Mouse (Mus musculus) neural tube, embryonic 14.5 days (tissue): ENCODE data around the gene Tescl. TPM values are rescaled to one million over a fixed set of nuclear protein-coding genes. Genes with fewer than 3 reads are reported as not detected.

Experiments
- ATAC-seq: fragments of 200-750 bp; cut with Nextera tagmentation; 2 replicates; pipeline ENCODE4 v1.8.0; 2017; ENCODE audit warnings: low read depth, mild to moderate bottlenecking, moderate TSS enrichment, moderate library complexity
- H3K27ac ChIP-seq: fragments of 300-500 bp; sonication (generic); 2 replicates; pipeline ENCODE4 v1.5.1; 2014; ENCODE audit warnings: low read depth, mild to moderate bottlenecking, control low read depth, low read length, moderate library complexity, mixed read lengths
- H3K27me3 ChIP-seq: fragments of 300-500 bp; sonication (generic); 2 replicates; pipeline ENCODE4 v1.6.1; 2014; ENCODE audit warnings: low read length; ENCODE audit not compliant: control insufficient read depth, insufficient read depth
- H3K36me3 ChIP-seq: fragments of 300-500 bp; sonication (generic); 2 replicates; pipeline ENCODE4 v1.6.1; 2014; ENCODE audit warnings: low read length, mixed read lengths; ENCODE audit not compliant: control insufficient read depth, insufficient read depth
- H3K4me1 ChIP-seq: fragments of 300-500 bp; sonication (generic); 2 replicates; pipeline ENCODE4 v1.6.1; 2014; ENCODE audit warnings: low read length; ENCODE audit not compliant: control insufficient read depth, insufficient read depth
- H3K4me2 ChIP-seq: fragments of 300-500 bp; sonication (generic); 2 replicates; pipeline ENCODE4 v1.6.1; 2014; ENCODE audit warnings: mild to moderate bottlenecking, low read depth, low read length, control low read depth
- H3K4me3 ChIP-seq: fragments of 300-500 bp; sonication (generic); 2 replicates; pipeline ENCODE4 v1.5.1; 2014; ENCODE audit warnings: low read depth, low read length, control low read depth, mixed read lengths
- H3K9ac ChIP-seq: fragments of 300-500 bp; sonication (generic); replicated peaks from 2 replicates; pipeline ENCODE4 v1.6.1; 2014; ENCODE audit warnings: low read depth, mild to moderate bottlenecking, control low read depth, low read length, mixed read lengths
- H3K9me3 ChIP-seq: fragments of 300-500 bp; sonication (generic); 2 replicates; pipeline ENCODE4 v1.6.1; 2016; ENCODE audit warnings: low read length; ENCODE audit not compliant: control insufficient read depth
- WGBS: fragments of 180-500 bp; shearing (Covaris S2); extraction: QIAGEN DNeasy Blood & Tissue Kit; methylation state at CpG from one replicate; pipeline ENCODE4 v1.1.7; 2014; 5-methylcytosine and 5-hydroxymethylcytosine counted together
- polyA plus RNA-seq: library from polyadenylated mRNA; unstranded; fragments of >200 nt; fragmentation: Nextera tagmentation; extraction: Ambion mirVana; gene quantifications from 2 replicates; pipeline ENCODE4 v1.2.1, GENCODE M21; 2014

Tescl gene
- polyA plus RNA-seq, 1 experiment from 2014 or later: 0.99 TPM

- ATAC-seq: peak; percentile 36; the same call in 1 of the 2 replicates
- Histone ChIP-seq H3K4me2 (no peak overlapping the region), H3K4me1 (no peaks in the 10 kb centered on the region), H3K4me3 (no peak overlapping the region), H3K36me3 (no peaks in the 10 kb centered on the region), H3K9me3 (no peaks in the 10 kb centered on the region), H3K9ac (0 out of 2 replicates have a peak overlapping the region, but pooled peaks have one; percentile 7), H3K27me3 (no peaks in the 10 kb centered on the region), H3K27ac (no peak overlapping the region)
- WGBS: 82% methylated on average over 5 of the region's 5 CpGs
Measured at GRCm38 (mm10) chr7:24365258-24366014, 31.7 kb upstream of the Tescl start.

GRCm38 (mm10) chr7:24364827-24365226 is 31.1 kb upstream of the Tescl start:
- Histone ChIP-seq H3K4me3 (no peak overlapping the region), H3K36me3 (no peaks in the 10 kb centered on the region), H3K27me3 (no peaks in the 10 kb centered on the region), H3K4me1 (no peaks in the 10 kb centered on the region), H3K4me2 (no peak overlapping the region), H3K9me3 (no peaks in the 10 kb centered on the region), H3K27ac (no peak overlapping the region), H3K9ac (0 out of 2 replicates have a peak overlapping the region, but pooled peaks have one; percentile 7)
- peak; percentile 84 for ATAC-seq
- 25% methylated on average over 10 of the region's 10 CpGs for WGBS

GRCm38 (mm10) chr7:24363228-24363627 is 29.5 kb upstream of the Tescl start:
- H3K4me2 ChIP-seq: no peak overlapping the region
- 30% methylated on average over 7 of the region's 7 CpGs for WGBS
- no peaks in the 10 kb centered on the region for H3K27me3 ChIP-seq
- H3K9me3 ChIP-seq: no peaks in the 10 kb centered on the region
- ATAC-seq: no peak
- H3K36me3 ChIP-seq: no peaks in the 10 kb centered on the region
- H3K9ac ChIP-seq: no peak overlapping the region
- H3K4me1 ChIP-seq: no peaks in the 10 kb centered on the region
- no peak overlapping the region for H3K4me3 ChIP-seq
- H3K27ac ChIP-seq: no peak overlapping the region

- no peak for ATAC-seq
- 71% methylated on average over 4 of the region's 4 CpGs for WGBS
- H3K4me2 ChIP-seq: no peak overlapping the region
- no peaks in the 10 kb centered on the region for H3K9me3 ChIP-seq
- H3K4me3 ChIP-seq: no peak overlapping the region
- no peaks in the 10 kb centered on the region for H3K27me3 ChIP-seq
- H3K4me1 ChIP-seq: no peaks in the 10 kb centered on the region
- no peak overlapping the region for H3K27ac ChIP-seq
- H3K9ac ChIP-seq: no peak overlapping the region
- no peaks in the 10 kb centered on the region for H3K36me3 ChIP-seq
Measured at GRCm38 (mm10) chr7:24361001-24361400, 27.3 kb upstream of the Tescl start.

- 22% methylated on average over 9 of the region's 9 CpGs for WGBS
- no peak overlapping the region for H3K27ac ChIP-seq
Measured at GRCm38 (mm10) chr7:24359269-24359668, 25.5 kb upstream of the Tescl start.

GRCm38 (mm10) chr7:24357899-24358298 is 24.2 kb upstream of the Tescl start:
- WGBS: 54% methylated on average over 4 of the region's 4 CpGs
- H3K4me1 ChIP-seq: no peaks in the 10 kb centered on the region
- no peak overlapping the region for H3K4me3 ChIP-seq
- no peak for ATAC-seq
- no peaks in the 10 kb centered on the region for H3K27me3 ChIP-seq
- no peaks in the 10 kb centered on the region for H3K36me3 ChIP-seq
- no peak overlapping the region for H3K9ac ChIP-seq
- no peak overlapping the region for H3K4me2 ChIP-seq
- H3K9me3 ChIP-seq: no peaks in the 10 kb centered on the region
- H3K27ac ChIP-seq: no peak overlapping the region

More at GRCm38 (mm10) chr7:24359269-24359668, 25.5 kb upstream of the Tescl start:
- Histone ChIP-seq H3K4me2 (no peak overlapping the region), H3K4me1 (no peaks in the 10 kb centered on the region), H3K9ac (no peak overlapping the region), H3K9me3 (no peaks in the 10 kb centered on the region), H3K4me3 (no peak overlapping the region), H3K36me3 (no peaks in the 10 kb centered on the region), H3K27me3 (no peaks in the 10 kb centered on the region)
- ATAC-seq: no peak

GRCm38 (mm10) chr7:24356081-24356480 is 22.3 kb upstream of the Tescl start:
- no peak for ATAC-seq
- H3K4me2 ChIP-seq: no peak overlapping the region
- no peaks in the 10 kb centered on the region for H3K9me3 ChIP-seq
- no peaks in the 10 kb centered on the region for H3K36me3 ChIP-seq
- H3K27me3 ChIP-seq: no peaks in the 10 kb centered on the region
- H3K4me1 ChIP-seq: no peaks in the 10 kb centered on the region
- H3K4me3 ChIP-seq: no peak overlapping the region
- H3K27ac ChIP-seq: no peak overlapping the region
- no peak overlapping the region for H3K9ac ChIP-seq
- WGBS: 87% methylated on average over 10 of the region's 10 CpGs

GRCm38 (mm10) chr7:24355646-24356045 is 21.9 kb upstream of the Tescl start:
- Histone ChIP-seq H3K9ac (no peak overlapping the region), H3K4me3 (no peak overlapping the region), H3K4me1 (no peaks in the 10 kb centered on the region), H3K4me2 (no peak overlapping the region), H3K27ac (no peak overlapping the region), H3K27me3 (no peaks in the 10 kb centered on the region), H3K9me3 (no peaks in the 10 kb centered on the region), H3K36me3 (no peaks in the 10 kb centered on the region)
- ATAC-seq: no peak
- WGBS: 86% methylated on average over 6 of the region's 6 CpGs

GRCm38 (mm10) chr7:24348896-24349295 is 15.2 kb upstream of the Tescl start, which contains the start of gene Lypd5:
Lypd5 (plus strand) TSS chr7:24349196.
- Histone ChIP-seq H3K4me3 (no peak within 1 kb of the TSS), H3K4me2 (no peak within 1 kb of the TSS), H3K9me3 (no peaks in the 10 kb centered on the region), H3K9ac (0 out of 2 replicates have a peak within 1 kb of the TSS, but pooled peaks have one; percentile 11), H3K4me1 (no peaks in the 10 kb centered on the region), H3K27me3 (no peaks in the 10 kb centered on the region), H3K36me3 (no peaks in the 10 kb centered on the region), H3K27ac (no peak within 1 kb of the TSS)
- 49% methylated on average over 6 of the region's 6 CpGs for WGBS
- no peak for ATAC-seq
